Comparison of ENCODE assay signal across 8 mouse cellular contexts in genomic region chr15:83510805-83511405, GRCm38 (mm10). TPM values are rescaled to one million over a fixed set of nuclear protein-coding genes. Genes with fewer than 3 reads are reported as not detected.
DNase-seq lines count a peak whose midpoint lies in the region; ATAC-seq and TF ChIP-seq lines count a peak whose summit lies in the region.

Gene Ttll1, minus strand, starts transcription at chr15:83510893.

- H3K9ac ChIP-seq in kidney, embryonic 14.5 days (ENCODE audit: low read depth, low read length): peak within 1 kb of the TSS; percentile 62
- peak within 1 kb of the TSS; percentile 14; the same call in 1 of the 2 replicates for H3K9ac ChIP-seq in limb, embryonic 15.5 days

- H3K27me3 ChIP-seq in kidney, embryonic 14.5 days (ENCODE audit: control insufficient read depth, insufficient read depth, low read length): no peaks in the 10 kb centered on the region
- H3K27me3 ChIP-seq in limb, embryonic 15.5 days: no peaks in the 10 kb centered on the region; the same call in 1 of the 2 replicates

- DNase-seq in A20 (ENCODE audit: low read depth, low spot score): peak; percentile 95
- DNase-seq in heart, adult 9 months (ENCODE audit: low spot score in 2 of 2): peak; percentile 95 to 97
- DNase-seq in monocyte, adult 2 months (ENCODE audit: low read depth in 1 of 2, low spot score in 2 of 2): peak; percentile 92 to 95
- DNase-seq in spleen, postnatal 36 days (ENCODE audit: low spot score in 2 of 2): peak; percentile 97

- peak within 1 kb of the TSS; percentile 82 for H3K4me2 ChIP-seq in kidney, embryonic 14.5 days (replicated peaks; ENCODE audit: low read depth, low read length)
- H3K4me2 ChIP-seq in limb, embryonic 15.5 days: peak within 1 kb of the TSS; percentile 70

- ATAC-seq in kidney, embryonic 14.5 days (ENCODE audit: low FRiP score, low TSS enrichment): peak; percentile 95
- peak; percentile 89 for ATAC-seq in limb, embryonic 15.5 days (ENCODE audit: insufficient number of reproducible peaks, low FRiP score, low TSS enrichment, low read depth)

- no peak for TF ChIP-seq POLR2A in bone marrow macrophage, adult 2 months (IDR thresholded peaks at IDR 0.05; ENCODE audit: borderline replicate concordance, low read depth, low read length)
- peak; percentile 93; the same call in 1 of the 2 replicates for TF ChIP-seq POLR2A in embryonic fibroblast, embryonic 13.5 days (IDR thresholded peaks at IDR 0.05; ENCODE audit: low read depth, low read length)

- WGBS in kidney, embryonic 14.5 days: 13% methylated on average over 41 of the region's 41 CpGs
- 11% methylated on average over 41 of the region's 41 CpGs for WGBS in limb, embryonic 15.5 days

- H3K27ac ChIP-seq in bone marrow macrophage, adult 2 months (ENCODE audit: insufficient read depth, low read depth, low read length): 0 out of 2 replicates have a peak within 1 kb of the TSS, but pooled peaks have one; percentile 26
- no peak within 1 kb of the TSS for H3K27ac ChIP-seq in embryonic fibroblast, embryonic 13.5 days (ENCODE audit: insufficient read depth, low read length)
- peak within 1 kb of the TSS; percentile 17; the same call in 1 of the 2 replicates for H3K27ac ChIP-seq in kidney, embryonic 14.5 days (ENCODE audit: low read depth, low read length)
- H3K27ac ChIP-seq in limb, embryonic 15.5 days: peak within 1 kb of the TSS; percentile 23; the same call in 1 of the 2 replicates

- peak within 1 kb of the TSS; percentile 70 for H3K4me3 ChIP-seq in bone marrow macrophage, adult 2 months (ENCODE audit: insufficient read depth, low read length)
- peak within 1 kb of the TSS; percentile 87 for H3K4me3 ChIP-seq in embryonic fibroblast, embryonic 13.5 days (ENCODE audit: insufficient read depth, low read length)
- peak within 1 kb of the TSS; percentile 64 for H3K4me3 ChIP-seq in kidney, embryonic 14.5 days (ENCODE audit: low read length)
- peak within 1 kb of the TSS; percentile 52 for H3K4me3 ChIP-seq in limb, embryonic 15.5 days

- H3K36me3 ChIP-seq in kidney, embryonic 14.5 days (ENCODE audit: control insufficient read depth, insufficient read depth, low read length): no peaks in the 10 kb centered on the region
- H3K36me3 ChIP-seq in limb, embryonic 15.5 days: no peaks in the 10 kb centered on the region

- TF ChIP-seq CTCF in bone marrow macrophage, adult 2 months (IDR thresholded peaks at IDR 0.05; ENCODE audit: low read depth, low read length): no peak
- TF ChIP-seq CTCF in embryonic fibroblast, embryonic 13.5 days (IDR thresholded peaks at IDR 0.05; ENCODE audit: borderline replicate concordance, insufficient read depth, low read length): no peak

- peaks cover 4% of the 10 kb centered on the region; the same call in 1 of the 2 replicates for H3K4me1 ChIP-seq in bone marrow macrophage, adult 2 months (ENCODE audit: control insufficient read depth, insufficient read depth, low read length)
- no peaks in the 10 kb centered on the region for H3K4me1 ChIP-seq in embryonic fibroblast, embryonic 13.5 days (ENCODE audit: control insufficient read depth, insufficient read depth, low read length)
- H3K4me1 ChIP-seq in kidney, embryonic 14.5 days (ENCODE audit: control insufficient read depth, insufficient read depth, low read length): 0 out of 2 replicates have a peak, but pooled peaks cover 5% of the 10 kb centered on the region
- 0 out of 2 replicates have a peak, but pooled peaks cover 14% of the 10 kb centered on the region for H3K4me1 ChIP-seq in limb, embryonic 15.5 days

- no peaks in the 10 kb centered on the region for H3K9me3 ChIP-seq in kidney, embryonic 14.5 days (ENCODE audit: control insufficient read depth, low read length)
- no peaks in the 10 kb centered on the region for H3K9me3 ChIP-seq in limb, embryonic 15.5 days

RNA-seq across cellular contexts. Expression of gene Ttll1, which starts in this region (rescaled TPM):
- polyA plus RNA-seq in bone marrow macrophage, adult 2 months (2012; ENCODE audit: insufficient read depth, insufficient read length, missing spikeins): 7.2 and 9.1 TPM in 2 replicates
- 12.3 and 18.2 TPM in 2 replicates for polyA plus RNA-seq in embryonic fibroblast, embryonic 13.5 days (2011; ENCODE audit: insufficient read length, low read depth, missing spikeins)
- 14.8 and 19.8 TPM in 2 replicates for polyA plus RNA-seq in kidney, embryonic 14.5 days (2014; fragmentation: Nextera tagmentation; extraction: Ambion mirVana)
- 19.1 and 19.3 TPM in 2 replicates for polyA plus RNA-seq in limb, embryonic 15.5 days (2015; fragmentation: Nextera tagmentation; extraction: Ambion mirVana)
